Mouse (Mus musculus) right cerebral cortex, adult 2 months (tissue): Measurements from ENCODE around the gene Ankrd55.

Experiments used
- DNase-seq, 2 experiments: peaks; one replicate each; pipeline ENCODE4 v3.0.0; 2021 to 2022; ENCODE audit warnings: low spot score in 2 of 2

The Ankrd55 gene

GRCm38 (mm10) chr13:112343628-112344009 lies 55.4 kb downstream of the Ankrd55 start:
- DNase-seq, result no peak

- DNase-seq, result no peak
These were observed 56.1 kb downstream of the Ankrd55 start for GRCm38 (mm10) chr13:112344270-112344864.

- no peak for DNase-seq
These were observed 57.3 kb downstream of the Ankrd55 start for GRCm38 (mm10) chr13:112345542-112345941.

- DNase-seq, result no peak
These were observed 57.8 kb downstream of the Ankrd55 start for GRCm38 (mm10) chr13:112346031-112346430.

GRCm38 (mm10) chr13:112346659-112347142 lies 58.5 kb downstream of the Ankrd55 start:
- no peak for DNase-seq

- DNase-seq, result no peak
These were observed 60.0 kb downstream of the Ankrd55 start for GRCm38 (mm10) chr13:112348250-112348649.

GRCm38 (mm10) chr13:112348896-112349484 lies 60.7 kb downstream of the Ankrd55 start:
- DNase-seq, result no peak

- DNase-seq, result no peak
These were observed 61.2 kb downstream of the Ankrd55 start for GRCm38 (mm10) chr13:112349500-112349899.

GRCm38 (mm10) chr13:112351943-112352342 lies 63.7 kb downstream of the Ankrd55 start:
- DNase-seq, result no peak

GRCm38 (mm10) chr13:112354109-112354867 lies 66.0 kb downstream of the Ankrd55 start:
- DNase-seq, result no peak

- no peak for DNase-seq
These were observed 66.7 kb downstream of the Ankrd55 start for GRCm38 (mm10) chr13:112354958-112355357.

- no peak for DNase-seq
These were observed 67.7 kb downstream of the Ankrd55 start for GRCm38 (mm10) chr13:112355794-112356486.

- no peak for DNase-seq
These were observed 73.3 kb downstream of the Ankrd55 start for GRCm38 (mm10) chr13:112361575-112361974.

- no peak for DNase-seq
These were observed 75.0 kb downstream of the Ankrd55 start for GRCm38 (mm10) chr13:112363218-112363617.

- no peak for DNase-seq
These were observed 75.5 kb downstream of the Ankrd55 start for GRCm38 (mm10) chr13:112363746-112364145.

GRCm38 (mm10) chr13:112364698-112365097 lies 76.4 kb downstream of the Ankrd55 start:
- DNase-seq, result no peak

- DNase-seq, result no peak
These were observed 77.1 kb downstream of the Ankrd55 start for GRCm38 (mm10) chr13:112365303-112365702.

- DNase-seq, result no peak
These were observed 77.5 kb downstream of the Ankrd55 start for GRCm38 (mm10) chr13:112365762-112366161.

- no peak for DNase-seq
These were observed 78.2 kb downstream of the Ankrd55 start for GRCm38 (mm10) chr13:112366321-112367029.

GRCm38 (mm10) chr13:112371729-112372128 lies 83.5 kb downstream of the Ankrd55 start:
- no peak for DNase-seq

GRCm38 (mm10) chr13:112375766-112376165 lies 87.5 kb downstream of the Ankrd55 start:
- DNase-seq, result no peak
